Mouse (Mus musculus) cortical plate, adult 2 months (tissue): Measurements from ENCODE around the gene Mrpl9.

Experiments
- CTCF ChIP-seq: fragments of 200-500 bp; IDR thresholded peaks from 2 replicates; pipeline ENCODE4 v1.5.1; 2011; ENCODE audit warnings: mild to moderate bottlenecking, control low read depth, low read length; ENCODE audit not compliant: insufficient read depth; ENCODE audit errors: extremely low read depth
- POLR2A ChIP-seq: fragments of 200-500 bp; IDR thresholded peaks from 2 replicates; pipeline ENCODE4 v1.6.1; 2011; ENCODE audit warnings: mild to moderate bottlenecking, low read length, control low read depth; ENCODE audit not compliant: insufficient read depth; ENCODE audit errors: extremely low read depth

- no peak for TF ChIP-seq CTCF
- no peak for TF ChIP-seq POLR2A
Observed at GRCm38 (mm10) chr3:94396851-94397250, 46.3 kb upstream of the Mrpl9 start.
